Mouse (Mus musculus) lung, adult 2 months (tissue): ENCODE results near the gene Prkcg.

Experiments
- CTCF ChIP-seq: fragments of 200-500 bp; IDR thresholded peaks from 2 replicates; pipeline ENCODE4 v1.5.1; 2011; ENCODE audit warnings: mild to moderate bottlenecking, low read length, control low read depth; ENCODE audit not compliant: insufficient read depth
- POLR2A ChIP-seq: fragments of 200-500 bp; IDR thresholded peaks from 2 replicates; pipeline ENCODE4 v1.6.1; 2011; ENCODE audit warnings: low read depth, mild to moderate bottlenecking, control low read depth, low read length, borderline replicate concordance; ENCODE audit errors: extremely low read depth

DNA sequence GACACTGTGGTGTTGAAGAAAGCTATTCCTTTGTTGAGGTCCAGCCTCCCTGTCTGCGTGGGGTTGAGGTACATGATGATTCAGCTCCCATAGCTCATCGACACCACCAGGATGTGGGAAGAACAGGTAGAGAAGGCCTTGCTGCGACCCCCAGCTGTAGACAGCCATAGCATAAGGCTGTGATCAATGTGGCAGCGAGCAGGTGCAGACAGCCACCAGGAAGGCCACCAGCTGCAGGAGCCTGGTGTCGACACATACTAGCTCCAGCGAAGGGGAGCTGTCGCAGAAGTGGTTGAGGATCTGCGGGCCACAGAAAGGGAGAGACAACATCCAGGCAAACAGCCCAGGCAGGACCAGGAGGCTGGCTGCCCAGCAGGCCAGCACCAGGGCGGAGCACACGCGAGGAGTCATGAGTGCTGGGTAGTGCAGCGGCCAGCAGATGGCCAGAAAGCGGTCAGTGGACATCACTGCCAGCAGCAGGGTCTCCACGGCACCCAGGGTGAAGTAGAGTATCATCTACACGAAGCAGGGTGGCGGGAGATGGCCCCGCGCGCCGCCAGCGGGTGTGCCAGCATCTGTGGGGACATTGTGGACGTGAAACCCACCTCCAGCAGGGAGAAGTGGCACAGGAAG lies 24.5 kb upstream of the Prkcg start:
- TF ChIP-seq CTCF, result no peak
- no peak for TF ChIP-seq POLR2A
